9 mouse cellular contexts compared by ENCODE assay signal in the genomic region with DNA sequence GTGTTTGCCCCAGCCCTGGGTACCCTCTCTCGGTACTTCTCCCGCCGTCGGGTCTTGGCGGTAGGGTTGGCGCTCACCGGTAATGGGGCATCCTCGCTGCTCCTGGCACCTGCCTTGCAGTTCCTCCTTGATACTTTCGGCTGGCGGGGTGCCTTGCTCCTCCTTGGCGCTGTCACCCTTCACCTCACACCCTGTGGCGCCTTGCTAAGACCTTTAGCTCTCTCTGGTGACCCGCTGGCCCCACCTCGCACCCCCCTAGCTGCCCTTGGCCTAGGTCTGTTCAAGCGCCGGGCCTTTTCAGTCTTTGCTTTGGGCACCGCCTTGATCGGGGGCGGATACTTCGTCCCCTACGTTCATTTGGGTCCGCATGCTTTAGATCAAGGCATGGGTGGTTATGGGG. TPM values are rescaled to one million over a fixed set of nuclear protein-coding genes. Genes with fewer than 3 reads are reported as not detected.
DNase-seq lines count a peak whose midpoint lies in the region; ATAC-seq lines count a peak whose summit lies in the region.
"Had no signal": no experiment of that assay in that cellular context is flagged by ENCODE, and none has a peak within 500 bp of the region (broad histone marks: within the 10 kb centered on the region; RNA-seq: fewer than 3 reads in every experiment).

No protein-coding gene starts in this region.

- H3K4me1 ChIP-seq in hindbrain, embryonic 12.5 days: peaks cover 35% of the 10 kb centered on the region
- H3K4me1 ChIP-seq in limb, embryonic 12.5 days (replicated peaks): peaks cover 36% of the 10 kb centered on the region

- 7% methylated on average over 22 of the region's 22 CpGs for WGBS in hindbrain, embryonic 12.5 days
- 10% methylated on average over 22 of the region's 22 CpGs for WGBS in limb, embryonic 12.5 days

- ATAC-seq in hindbrain, embryonic 12.5 days (ENCODE audit: low FRiP score): no peak
- ATAC-seq in limb, embryonic 12.5 days (ENCODE audit: insufficient number of reproducible peaks, insufficient read depth, low FRiP score, low TSS enrichment, low read depth): no peak

- no peak overlapping the region for H3K9ac ChIP-seq in hindbrain, embryonic 12.5 days
- H3K9ac ChIP-seq in limb, embryonic 12.5 days (replicated peaks): no peak overlapping the region; the same call in 1 of the 2 replicates

- intact Hi-C loops in gastrocnemius, postnatal 36 days (cut with DNase I): no loop called here

- H3K9me3 ChIP-seq in hindbrain, embryonic 12.5 days (replicated peaks): no peaks in the 10 kb centered on the region
- no peaks in the 10 kb centered on the region for H3K9me3 ChIP-seq in limb, embryonic 12.5 days

- H3K4me2 ChIP-seq in hindbrain, embryonic 12.5 days (replicated peaks): no peak overlapping the region
- H3K4me2 ChIP-seq in limb, embryonic 12.5 days: peak overlapping the region; percentile 71

- no peak overlapping the region for H3K27ac ChIP-seq in hindbrain, embryonic 12.5 days
- no peak overlapping the region for H3K27ac ChIP-seq in limb, embryonic 12.5 days

- H3K4me3 ChIP-seq in hindbrain, embryonic 12.5 days: peak overlapping the region; percentile 33
- H3K4me3 ChIP-seq in limb, embryonic 12.5 days (replicated peaks): peak overlapping the region; percentile 41

- H3K27me3 ChIP-seq in hindbrain, embryonic 12.5 days: peaks cover 68% of the 10 kb centered on the region
- H3K27me3 ChIP-seq in limb, embryonic 12.5 days: peaks cover 67% of the 10 kb centered on the region

- DNase-seq in embryo, embryonic 9.5 days (ENCODE audit: extremely low spot score): peak; percentile 8
- DNase-seq in embryo, embryonic 10 days (ENCODE audit: low spot score): no peak
- peak; percentile 25 for DNase-seq in ZHBTc4 (ENCODE audit: low read depth, low spot score)
- DNase-seq in gastrocnemius, postnatal 36 days: no peak
- DNase-seq in layer of hippocampus, adult 8-10 months (ENCODE audit: low spot score in 2 of 2): no peak
- no peak for DNase-seq in frontal cortex, postnatal 14 days (ENCODE audit: low spot score in 2 of 2)
- DNase-seq: layer of hippocampus, postnatal 36 days had no signal

- H3K36me3 ChIP-seq in hindbrain, embryonic 12.5 days: peaks cover 21% of the 10 kb centered on the region
- peaks cover 27% of the 10 kb centered on the region; the same call in 1 of the 2 replicates for H3K36me3 ChIP-seq in limb, embryonic 12.5 days

RNA-seq across cellular contexts. Expression of a gene that starts 2.7 kb away (rescaled TPM):
- polyA plus RNA-seq in hindbrain, embryonic 12.5 days (2016; fragmentation: Nextera tagmentation; extraction: Ambion mirVana): 2.4 and 2.6 TPM in 2 replicates
- 1.5 and 1.8 TPM in 2 replicates for polyA plus RNA-seq in limb, embryonic 12.5 days (2016; fragmentation: Nextera tagmentation; extraction: Ambion mirVana)
- under 1 TPM; 0.46 to 0.49 TPM for total RNA-seq in gastrocnemius, postnatal 36 days (2021)
- total RNA-seq in layer of hippocampus, adult 8-10 months (2022): 10 to 100 TPM; 35.6 to 44.8 (median 42.1) TPM

RNA-seq across cellular contexts. Expression of a gene that starts 5.6 kb away (rescaled TPM):
- polyA plus RNA-seq in hindbrain, embryonic 12.5 days (2016; fragmentation: Nextera tagmentation; extraction: Ambion mirVana): 16.4 and 20.8 TPM in 2 replicates
- 16.1 and 18.5 TPM in 2 replicates for polyA plus RNA-seq in limb, embryonic 12.5 days (2016; fragmentation: Nextera tagmentation; extraction: Ambion mirVana)
- under 1 TPM; 0.74 to 0.94 TPM for total RNA-seq in gastrocnemius, postnatal 36 days (2021)
- total RNA-seq in layer of hippocampus, adult 8-10 months (2022): 1 to 10 TPM; 6.5 to 9.5 (median 7.4) TPM

RNA-seq across cellular contexts. Expression of a gene that starts 14.3 kb away (rescaled TPM):
- 5.4 and 8.3 TPM in 2 replicates for polyA plus RNA-seq in hindbrain, embryonic 12.5 days (2016; fragmentation: Nextera tagmentation; extraction: Ambion mirVana)
- polyA plus RNA-seq in limb, embryonic 12.5 days (2016; fragmentation: Nextera tagmentation; extraction: Ambion mirVana): 7.1 and 8.2 TPM in 2 replicates
- 1 to 10 TPM; 3.7 to 6.5 TPM for total RNA-seq in gastrocnemius, postnatal 36 days (2021)
- 1 to 10 TPM in 1 of 4 experiments, under 1 TPM in 3; 0.91 to 1.9 (median 0.95) TPM for total RNA-seq in layer of hippocampus, adult 8-10 months (2022)

RNA-seq across cellular contexts. Expression of a gene that starts 22.4 kb away (rescaled TPM):
- polyA plus RNA-seq in hindbrain, embryonic 12.5 days (2016; fragmentation: Nextera tagmentation; extraction: Ambion mirVana): 197 and 210 TPM in 2 replicates
- polyA plus RNA-seq in limb, embryonic 12.5 days (2016; fragmentation: Nextera tagmentation; extraction: Ambion mirVana): 215 and 222 TPM in 2 replicates
- 10 to 100 TPM; 29.3 to 31.9 TPM for total RNA-seq in gastrocnemius, postnatal 36 days (2021)
- total RNA-seq in layer of hippocampus, adult 8-10 months (2022): 10 to 100 TPM; 39.3 to 45.7 (median 42.6) TPM

RNA-seq across cellular contexts. Expression of a gene that starts 24.3 kb away (rescaled TPM):
- polyA plus RNA-seq in hindbrain, embryonic 12.5 days (2016; fragmentation: Nextera tagmentation; extraction: Ambion mirVana): 11.3 and 14.6 TPM in 2 replicates
- polyA plus RNA-seq in limb, embryonic 12.5 days (2016; fragmentation: Nextera tagmentation; extraction: Ambion mirVana): 9.9 and 10.4 TPM in 2 replicates
- 1 to 10 TPM; 1.3 to 2.4 TPM for total RNA-seq in gastrocnemius, postnatal 36 days (2021)
- total RNA-seq in layer of hippocampus, adult 8-10 months (2022): 1 to 10 TPM; 2.5 to 8.6 (median 3.5) TPM

Comparison
In these comparisons a context has a peak if more than half of its experiments do, and no peak if none do; other contexts are left out.
1. DNase-seq: peak in embryo, embryonic 9.5 days (single experiment) and ZHBTc4 (single experiment); none in embryo, embryonic 10 days (single experiment), gastrocnemius, postnatal 36 days (0 of 2), layer of hippocampus, adult 8-10 months (0 of 2) and frontal cortex, postnatal 14 days (0 of 2).
2. RNA of a gene that starts 2.7 kb away (total RNA-seq): 35.6 to 44.8 TPM in layer of hippocampus, adult 8-10 months; 0.46 to 0.49 TPM in gastrocnemius, postnatal 36 days; every median in the first group is over 10 times any median in the second.